Mouse (Mus musculus) testis, adult 2 months (tissue): ENCODE measurements at regions not wholly inside any gene's neighbourhood (a gene's known extent, or its start where the extent isn't known, plus 50 kb on each side); places are given as distances from the start of the nearest gene placed in this dataset.

ENCODE experiments used
- H3K27ac ChIP-seq: fragments of 200-500 bp; 2 replicates; pipeline ENCODE4 v1.5.1; 2012; ENCODE audit warnings: low read depth, low read length; ENCODE audit not compliant: control insufficient read depth, insufficient read depth
- H3K27me3 ChIP-seq: fragments of 200-500 bp; 2 replicates; pipeline ENCODE4 v1.6.1; 2012; ENCODE audit warnings: mild to moderate bottlenecking, low read length, moderate library complexity; ENCODE audit not compliant: control insufficient read depth, insufficient read depth
- H3K36me3 ChIP-seq: fragments of 200-500 bp; 2 replicates; pipeline ENCODE4 v1.6.1; 2012; ENCODE audit warnings: mild to moderate bottlenecking, low read length; ENCODE audit not compliant: control insufficient read depth, insufficient read depth
- H3K4me1 ChIP-seq: fragments of 200-500 bp; 2 replicates; pipeline ENCODE4 v1.6.1; 2012; ENCODE audit warnings: low read length; ENCODE audit not compliant: control insufficient read depth, insufficient read depth
- H3K4me3 ChIP-seq: fragments of 200-500 bp; 2 replicates; pipeline ENCODE4 v1.5.1; 2012; ENCODE audit warnings: low read depth, mild to moderate bottlenecking, low read length, moderate library complexity, mixed read lengths; ENCODE audit not compliant: control insufficient read depth
- CTCF ChIP-seq: fragments of 200-500 bp; IDR thresholded peaks from 2 replicates; pipeline ENCODE4 v1.5.1; 2012; ENCODE audit warnings: low read depth, mild to moderate bottlenecking, inconsistent platforms, low read length, moderate library complexity; ENCODE audit not compliant: control insufficient read depth, insufficient read depth, insufficient replicate concordance
- POLR2A ChIP-seq: fragments of 200-500 bp; IDR thresholded peaks from 2 replicates; pipeline ENCODE4 v1.6.1; 2012; ENCODE audit warnings: low read depth, mild to moderate bottlenecking, inconsistent platforms, low read length, moderate library complexity; ENCODE audit not compliant: control insufficient read depth

GRCm38 (mm10) chr10:6647576-6647975, 110.7 kb upstream of the Oprm1 start:
- no peak for TF ChIP-seq CTCF
- no peak for TF ChIP-seq POLR2A

GRCm38 (mm10) chr10:6685308-6686080, 72.8 kb upstream of the Oprm1 start:
- Histone ChIP-seq H3K4me1 (no peaks in the 10 kb centered on the region), H3K27me3 (no peaks in the 10 kb centered on the region), H3K4me3 (no peak overlapping the region), H3K36me3 (no peaks in the 10 kb centered on the region), H3K27ac (no peak overlapping the region)
- TF ChIP-seq POLR2A (no peak), CTCF (no peak)

More at GRCm38 (mm10) chr10:6647576-6647975, 110.7 kb upstream of the Oprm1 start:
- Histone ChIP-seq H3K4me1 (no peaks in the 10 kb centered on the region), H3K4me3 (no peak overlapping the region), H3K27ac (no peak overlapping the region), H3K27me3 (no peaks in the 10 kb centered on the region), H3K36me3 (no peaks in the 10 kb centered on the region)

GRCm38 (mm10) chr10:6686081-6686474, 72.2 kb upstream of the Oprm1 start:
- H3K4me1 ChIP-seq, result no peaks in the 10 kb centered on the region
- H3K4me3 ChIP-seq, result no peak overlapping the region
- H3K27ac ChIP-seq, result no peak overlapping the region
- no peaks in the 10 kb centered on the region for H3K36me3 ChIP-seq
- no peak for TF ChIP-seq POLR2A
- no peaks in the 10 kb centered on the region for H3K27me3 ChIP-seq
